Mouse (Mus musculus) lung, embryonic 14.5 days (tissue): ENCODE measurements around the gene Pawr. TPM values are rescaled to one million over a fixed set of nuclear protein-coding genes. Genes with fewer than 3 reads are reported as not detected.

Experiments
- ATAC-seq: fragments of 200-750 bp; cut with Nextera tagmentation; 2 replicates; pipeline ENCODE4 v1.8.0; 2017; ENCODE audit warnings: mild to moderate bottlenecking, moderate TSS enrichment, moderate library complexity; ENCODE audit not compliant: insufficient read depth
- DNase-seq: peaks from one replicate; pipeline ENCODE4 v3.0.0-alpha.2; 2015
- H3K27ac ChIP-seq: fragments of 300-500 bp; sonication (generic); 2 replicates; pipeline ENCODE4 v1.5.1; 2014; ENCODE audit warnings: low read depth, mild to moderate bottlenecking, moderate library complexity
- H3K27me3 ChIP-seq: fragments of 300-500 bp; sonication (generic); 2 replicates; pipeline ENCODE4 v1.6.1; 2014; ENCODE audit warnings: low read length, control low read depth; ENCODE audit not compliant: insufficient read depth
- H3K36me3 ChIP-seq: fragments of 300-500 bp; sonication (generic); 2 replicates; pipeline ENCODE4 v1.6.1; 2014; ENCODE audit warnings: control low read depth; ENCODE audit not compliant: insufficient read depth
- H3K4me1 ChIP-seq: fragments of 300-500 bp; sonication (generic); 2 replicates; pipeline ENCODE4 v1.6.1; 2014; ENCODE audit warnings: antibody characterized with exemption, control low read depth; ENCODE audit not compliant: insufficient read depth
- H3K4me2 ChIP-seq: fragments of 300-500 bp; sonication (generic); 2 replicates; pipeline ENCODE4 v1.6.1; 2014; ENCODE audit warnings: mild to moderate bottlenecking
- H3K4me3 ChIP-seq: fragments of 300-500 bp; sonication (generic); 2 replicates; pipeline ENCODE4 v1.5.1; 2014; ENCODE audit warnings: low read depth, low read length
- H3K9ac ChIP-seq: fragments of 300-500 bp; sonication (generic); 2 replicates; pipeline ENCODE4 v1.6.1; 2014
- H3K9me3 ChIP-seq: fragments of 300-500 bp; sonication (generic); 2 replicates; pipeline ENCODE4 v1.6.1; 2016; ENCODE audit warnings: low read depth, low read length, control low read depth
- CTCF ChIP-seq: IDR thresholded peaks from 2 replicates; pipeline ENCODE4 v1.5.1; 2016; ENCODE audit warnings: antibody characterized with exemption, low read depth
- WGBS: fragments of 180-500 bp; shearing (Covaris S2); extraction: QIAGEN DNeasy Blood & Tissue Kit; methylation state at CpG from one replicate; pipeline ENCODE4 v1.1.7; 2014; 5-methylcytosine and 5-hydroxymethylcytosine counted together
- polyA plus RNA-seq: library from polyadenylated mRNA; unstranded; fragments of >200 nt; fragmentation: Nextera tagmentation; extraction: Ambion mirVana; gene quantifications from 2 replicates; pipeline ENCODE4 v1.2.1, GENCODE M21; 2014

Gene Pawr
- polyA plus RNA-seq, 1 experiment from 2014 or later: 27.4 TPM

DNA sequence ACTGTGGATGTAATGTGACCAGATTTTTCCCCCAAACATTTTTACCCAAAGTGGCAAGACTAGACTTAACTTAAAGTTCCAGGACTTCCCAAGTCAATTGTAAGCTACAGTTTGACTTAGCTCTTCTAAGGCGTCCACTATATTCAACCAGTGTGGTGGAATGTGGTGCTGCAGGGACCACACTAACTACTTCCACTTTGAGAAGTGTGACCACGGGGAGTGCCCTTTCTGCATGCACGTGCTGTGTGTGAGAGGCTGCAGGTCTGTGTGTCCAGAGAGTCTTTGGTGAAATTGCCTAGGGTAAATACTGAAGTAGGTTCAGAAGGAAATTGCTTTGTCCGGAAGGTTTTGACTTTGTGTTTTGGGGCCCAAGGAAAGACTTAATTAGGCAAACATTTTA is 44.4 kb downstream of the Pawr start:
- H3K27ac ChIP-seq: no peak overlapping the region
- H3K9me3 ChIP-seq: 0 out of 2 replicates have a peak, but pooled peaks cover 4% of the 10 kb centered on the region
- no peaks in the 10 kb centered on the region; the same call in 1 of the 2 replicates for H3K4me1 ChIP-seq
- no peak overlapping the region for H3K4me3 ChIP-seq
- no peak for TF ChIP-seq CTCF
- no peak overlapping the region for H3K9ac ChIP-seq
- WGBS: 73% methylated on average over 4 of the region's 4 CpGs
- H3K27me3 ChIP-seq: no peaks in the 10 kb centered on the region
- DNase-seq (no peak), ATAC-seq (no peak)
- H3K36me3 ChIP-seq: no peaks in the 10 kb centered on the region
- no peak overlapping the region for H3K4me2 ChIP-seq

DNA sequence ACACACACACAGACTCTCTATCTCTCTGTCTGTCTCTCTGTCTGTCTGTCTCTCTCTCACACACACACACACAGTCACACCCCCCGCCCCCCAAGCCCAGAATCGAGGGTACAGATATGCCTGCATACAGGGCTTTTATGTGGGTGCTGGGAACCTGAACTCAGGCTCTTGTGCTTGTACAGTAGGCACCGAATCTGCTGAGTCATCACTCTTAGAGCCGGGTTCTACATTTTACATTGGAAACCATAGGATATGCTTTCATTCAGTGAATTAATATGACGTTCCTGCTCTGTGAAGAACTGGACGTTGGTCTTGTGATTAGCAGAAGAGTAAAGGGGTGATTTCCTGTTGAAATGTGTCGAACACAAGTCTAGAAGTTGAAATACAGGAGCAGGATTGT is 45.4 kb downstream of the Pawr start:
- no peaks in the 10 kb centered on the region for H3K36me3 ChIP-seq

DNA sequence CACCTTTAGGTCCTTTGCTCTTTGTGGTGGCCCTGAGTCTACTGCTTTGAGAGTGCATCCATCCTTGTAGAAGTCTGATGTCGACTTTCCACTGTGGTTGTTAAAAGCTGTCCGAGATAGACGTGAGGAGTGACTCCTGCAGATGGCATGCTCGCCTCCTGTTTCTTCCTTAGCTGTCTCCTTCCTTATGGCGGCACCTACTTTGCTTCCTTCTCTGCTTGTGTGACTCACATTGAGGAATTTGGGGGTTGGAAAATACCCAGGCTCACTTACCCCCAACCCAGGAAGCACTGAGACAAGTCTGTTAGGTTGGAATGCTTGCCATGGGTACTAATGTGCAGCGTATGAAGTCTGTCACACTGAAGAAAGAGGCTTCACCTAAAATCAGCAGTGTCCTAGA is 46.1 kb downstream of the Pawr start:
- Histone ChIP-seq H3K36me3 (no peaks in the 10 kb centered on the region), H3K27ac (no peak overlapping the region), H3K27me3 (no peaks in the 10 kb centered on the region), H3K4me1 (no peaks in the 10 kb centered on the region), H3K9ac (no peak overlapping the region), H3K4me3 (no peak overlapping the region), H3K9me3 (0 out of 2 replicates have a peak, but pooled peaks cover 4% of the 10 kb centered on the region), H3K4me2 (no peak overlapping the region)
- ATAC-seq (no peak), DNase-seq (no peak)
- TF ChIP-seq CTCF: no peak
- 70% methylated on average over 6 of the region's 6 CpGs for WGBS

More for the DNA sequence above, 45.4 kb downstream of the Pawr start:
- Histone ChIP-seq H3K27ac (no peak overlapping the region), H3K27me3 (no peaks in the 10 kb centered on the region), H3K4me3 (no peak overlapping the region), H3K4me2 (no peak overlapping the region), H3K9ac (no peak overlapping the region), H3K9me3 (0 out of 2 replicates have a peak, but pooled peaks cover 4% of the 10 kb centered on the region), H3K4me1 (no peaks in the 10 kb centered on the region; the same call in 1 of the 2 replicates)
- no peak for ATAC-seq
- no peak for TF ChIP-seq CTCF
- WGBS: 84% methylated on average over 7 of the region's 7 CpGs
- DNase-seq: no peak

DNA sequence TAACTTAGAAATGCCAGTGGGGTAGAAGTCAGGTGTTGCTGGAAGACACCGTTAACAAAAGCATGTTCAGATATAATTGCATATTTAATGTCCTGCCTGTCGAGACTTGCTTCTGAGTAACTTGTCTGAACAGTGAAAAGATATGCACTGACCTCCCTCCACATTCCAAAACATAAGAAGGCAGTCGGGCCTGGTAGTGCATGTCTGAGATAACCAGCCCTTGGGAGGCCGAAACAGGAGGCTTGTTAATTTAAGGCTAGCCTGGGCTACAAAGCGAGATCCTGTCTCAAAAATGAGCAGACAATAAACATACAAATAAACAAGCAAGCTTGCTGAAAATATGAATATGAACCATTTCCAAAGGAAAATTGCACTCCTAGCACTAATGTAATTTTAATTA is 46.6 kb downstream of the Pawr start:
- TF ChIP-seq CTCF: no peak
- 66% methylated on average over 5 of the region's 5 CpGs for WGBS
- no peak overlapping the region for H3K4me2 ChIP-seq
- H3K9me3 ChIP-seq: 0 out of 2 replicates have a peak, but pooled peaks cover 4% of the 10 kb centered on the region
- no peak overlapping the region for H3K9ac ChIP-seq
- DNase-seq: no peak
- no peak for ATAC-seq
- no peak overlapping the region for H3K27ac ChIP-seq
- no peak overlapping the region for H3K4me3 ChIP-seq
- no peaks in the 10 kb centered on the region for H3K27me3 ChIP-seq
- 0 out of 2 replicates have a peak, but pooled peaks cover under 1% of the 10 kb centered on the region for H3K36me3 ChIP-seq
- no peaks in the 10 kb centered on the region for H3K4me1 ChIP-seq

DNA sequence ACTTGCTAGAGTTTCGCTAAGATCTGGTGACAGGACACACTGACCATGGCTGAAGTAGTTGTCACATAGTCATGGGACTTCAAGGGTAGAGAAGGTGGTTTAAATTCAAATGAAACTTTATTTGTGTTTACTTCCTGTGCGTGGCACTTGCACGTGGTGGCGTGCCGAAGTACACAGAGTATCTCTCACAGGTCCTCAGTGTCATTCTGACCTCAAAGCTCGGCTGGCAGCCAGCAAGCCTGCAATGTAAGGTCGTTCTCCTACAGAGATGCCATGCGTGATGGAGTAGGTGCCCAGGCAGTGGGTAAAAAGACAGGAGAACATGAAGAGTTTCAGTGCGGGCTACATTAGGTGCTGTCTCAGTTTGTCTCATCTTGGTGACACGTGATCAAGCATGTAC is 48.8 kb downstream of the Pawr start:
- Histone ChIP-seq H3K4me2 (no peak overlapping the region), H3K27ac (no peak overlapping the region)

DNA sequence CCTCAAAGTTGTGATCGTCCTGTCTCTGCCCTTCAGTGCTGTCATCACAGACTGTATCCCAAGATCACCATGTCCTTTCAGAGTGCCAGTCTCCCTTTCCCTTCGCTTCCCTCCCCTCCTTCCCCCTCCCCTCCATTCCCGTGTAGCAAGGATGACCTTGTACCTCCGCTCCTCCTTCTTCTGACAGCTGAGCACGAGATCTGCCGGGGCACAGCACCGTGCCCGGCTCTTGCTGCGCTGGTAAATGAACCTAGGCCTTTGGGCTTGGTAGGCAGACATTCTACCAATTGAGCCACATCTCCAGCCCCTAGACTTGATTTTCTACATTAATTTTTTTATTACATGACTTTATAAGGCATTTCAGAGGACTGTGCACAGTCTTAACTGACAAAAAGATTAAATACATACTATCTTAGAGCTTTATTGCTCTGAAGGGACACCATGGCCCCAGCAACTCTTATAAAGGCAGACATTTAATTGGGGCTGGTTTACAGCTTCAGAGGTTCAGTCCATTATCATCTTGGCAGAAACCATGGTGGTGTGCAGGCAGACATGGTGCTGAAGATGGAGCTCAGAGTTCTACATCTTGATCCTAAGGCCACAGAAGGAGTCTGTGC is 52.3 kb downstream of the Pawr start:
- no peak overlapping the region for H3K4me2 ChIP-seq
- H3K27me3 ChIP-seq: no peaks in the 10 kb centered on the region
- no peak for ATAC-seq
- no peak for DNase-seq
- TF ChIP-seq CTCF: no peak
- H3K9me3 ChIP-seq: no peaks in the 10 kb centered on the region
- 69% methylated on average over 9 of the region's 9 CpGs for WGBS
- H3K27ac ChIP-seq: no peak overlapping the region
- peaks cover 8% of the 10 kb centered on the region for H3K4me1 ChIP-seq
- no peak overlapping the region for H3K4me3 ChIP-seq
- H3K36me3 ChIP-seq: peaks cover 12% of the 10 kb centered on the region; the same call in 1 of the 2 replicates
- no peak overlapping the region for H3K9ac ChIP-seq

More for the DNA sequence above, 48.8 kb downstream of the Pawr start:
- Histone ChIP-seq H3K4me3 (no peak overlapping the region), H3K4me1 (no peaks in the 10 kb centered on the region), H3K9me3 (no peaks in the 10 kb centered on the region), H3K27me3 (no peaks in the 10 kb centered on the region), H3K9ac (no peak overlapping the region), H3K36me3 (peaks cover 12% of the 10 kb centered on the region; the same call in 1 of the 2 replicates)
- ATAC-seq (no peak), DNase-seq (no peak)
- 73% methylated on average over 10 of the region's 10 CpGs for WGBS
- no peak for TF ChIP-seq CTCF

DNA sequence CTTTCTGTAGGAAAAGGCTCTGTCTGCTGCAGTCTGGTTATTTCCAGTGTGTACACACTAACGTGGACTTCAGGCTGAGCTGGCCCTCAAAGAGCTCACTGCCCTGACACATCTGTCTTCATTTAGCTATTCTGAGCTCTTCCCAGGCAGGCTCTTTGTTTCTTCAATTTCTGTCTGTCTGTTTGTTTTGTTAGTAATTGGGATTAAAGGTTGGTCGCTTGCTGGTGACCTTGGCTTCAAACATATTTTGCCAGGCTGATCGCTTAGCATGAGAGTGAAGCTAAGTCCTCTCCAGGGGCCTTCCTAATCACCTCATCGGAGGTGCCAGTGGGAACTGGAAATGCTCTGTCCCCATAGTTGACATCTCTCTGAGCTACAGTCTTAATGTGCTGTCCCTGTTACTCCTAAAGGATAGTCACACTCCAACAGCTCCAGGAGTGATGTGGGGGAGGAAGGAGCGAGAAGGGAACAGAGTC is 53.6 kb downstream of the Pawr start:
- Histone ChIP-seq H3K4me1 (peaks cover 18% of the 10 kb centered on the region), H3K27ac (no peak overlapping the region), H3K4me2 (no peak overlapping the region), H3K9ac (no peak overlapping the region), H3K27me3 (no peaks in the 10 kb centered on the region), H3K4me3 (no peak overlapping the region), H3K9me3 (no peaks in the 10 kb centered on the region), H3K36me3 (peaks cover 12% of the 10 kb centered on the region; the same call in 1 of the 2 replicates)
- DNase-seq (no peak), ATAC-seq (no peak)
- 35% methylated on average over 5 of the region's 5 CpGs for WGBS
- no peak for TF ChIP-seq CTCF
